Mouse (Mus musculus) heart, adult 9 months (tissue): ENCODE measurements around the gene Doc2b.
"Not testable (repeated sequence)": the region's sequence is repeated elsewhere in the genome, so short reads cannot be mapped to it uniquely, and the experiment has no call there.

Experiments
- DNase-seq, 2 experiments: peaks; one replicate each; pipeline ENCODE4 v3.0.0; 2022; ENCODE audit warnings: low spot score in 2 of 2

The Doc2b gene

GRCm38 (mm10) chr11:75736978-75737377, 58.9 kb downstream of the Doc2b start:
- DNase-seq = no peak

GRCm38 (mm10) chr11:75735462-75736252, 60.2 kb downstream of the Doc2b start:
- no peak for DNase-seq

DNA sequence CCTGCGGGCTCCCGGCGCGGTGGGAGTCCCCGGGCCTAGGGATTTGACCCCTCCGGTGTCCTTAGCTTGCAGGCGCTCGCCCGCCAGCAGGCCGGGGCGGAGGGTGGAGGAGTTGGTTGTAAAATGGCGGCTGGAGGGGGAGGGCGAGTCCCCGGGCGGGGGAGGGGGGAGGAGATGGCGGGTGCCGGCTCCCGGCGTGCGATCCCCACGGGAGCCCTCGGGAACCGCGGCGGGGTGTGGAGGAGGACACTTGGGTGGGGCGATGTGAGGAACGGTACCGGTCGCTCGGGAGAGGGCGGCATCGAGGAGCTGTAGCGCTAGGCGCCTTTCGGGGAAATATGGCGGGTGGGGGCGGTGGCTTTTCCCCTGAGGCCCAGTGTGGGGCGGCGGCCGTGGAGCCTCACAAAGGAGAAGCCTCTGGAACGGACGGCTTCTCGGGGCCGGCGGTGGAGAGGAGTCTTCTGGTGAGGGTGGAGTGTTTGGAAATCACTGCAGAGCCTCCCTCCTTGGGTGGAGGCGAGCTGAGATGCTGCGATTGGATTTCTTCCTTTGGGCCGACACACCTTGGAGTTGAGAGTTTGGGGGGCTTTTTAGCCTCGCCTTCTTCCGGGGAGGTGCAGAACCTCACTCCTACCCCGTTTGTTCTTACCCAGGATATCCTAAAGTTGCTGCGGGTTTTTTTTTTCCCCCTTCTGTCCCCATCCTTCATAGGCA, 62.5 kb downstream of the Doc2b start:
- peak; percentile 83 to 86 for DNase-seq

DNA sequence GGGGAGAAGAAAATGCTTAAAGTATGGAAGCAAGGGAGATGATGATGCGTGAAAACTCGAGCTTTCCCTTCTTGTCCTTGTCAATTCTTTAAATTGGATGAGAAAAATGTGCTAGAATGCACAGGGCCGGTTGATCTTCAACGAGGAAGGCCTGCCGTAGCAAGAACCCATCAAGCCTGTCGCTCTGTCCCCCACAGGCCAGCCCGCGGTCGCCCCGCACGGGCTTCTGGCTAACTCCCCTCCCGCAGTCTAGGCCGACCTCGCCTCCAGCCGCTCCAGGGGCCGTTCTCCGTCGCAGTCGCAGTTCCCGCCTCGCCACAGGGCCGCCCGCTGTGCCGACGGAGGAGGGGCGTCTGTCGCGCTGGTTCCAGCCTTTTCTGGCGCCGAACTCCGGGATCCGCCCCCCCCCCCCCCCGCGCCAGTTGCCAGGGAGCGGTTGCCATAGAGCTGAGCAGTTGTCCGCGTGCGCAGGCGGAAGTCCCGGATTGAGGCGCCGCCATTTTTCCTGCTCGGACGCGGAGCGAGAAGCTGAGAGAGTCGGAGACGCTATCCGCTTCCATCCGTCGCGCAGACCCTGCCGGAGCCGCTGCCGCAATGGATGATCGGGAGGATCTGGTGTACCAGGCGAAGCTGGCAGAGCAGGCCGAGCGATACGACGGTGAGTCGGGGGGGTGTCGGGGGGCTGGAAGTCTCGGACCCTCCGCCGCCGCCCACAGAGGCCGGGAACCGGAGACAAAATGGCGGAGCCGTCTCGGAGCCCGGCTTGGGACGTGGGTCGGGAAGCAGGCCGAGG, 63.2 kb downstream of the Doc2b start, which contains the start of gene Ywhae:
Gene Ywhae (plus strand): TSS at position 436 of the 793 bp plus-strand sequence.
- peak; percentile 90 to 92 for DNase-seq

- not testable (repeated sequence) for DNase-seq
Measured at GRCm38 (mm10) chr11:75727659-75728058, 68.2 kb downstream of the Doc2b start.

DNA sequence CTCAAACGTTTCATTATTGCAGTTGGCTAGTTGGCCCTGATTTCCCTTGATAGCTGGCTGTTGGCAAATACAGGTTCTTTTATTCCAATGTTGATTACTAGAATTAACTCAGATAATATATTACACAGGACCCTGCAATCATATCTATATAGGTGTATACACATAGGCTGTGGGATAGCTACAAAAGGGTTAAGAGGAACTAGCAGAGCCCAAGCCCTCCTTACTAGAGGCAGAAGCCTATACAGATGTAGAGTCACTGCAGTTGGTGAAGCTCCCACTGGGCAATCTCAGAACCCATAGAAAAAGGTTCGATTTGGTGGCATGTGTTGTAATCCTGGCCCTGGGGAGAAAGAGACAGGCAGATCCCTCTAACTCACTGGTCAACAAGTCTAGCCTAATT, 68.7 kb downstream of the Doc2b start:
- no peak for DNase-seq

DNA sequence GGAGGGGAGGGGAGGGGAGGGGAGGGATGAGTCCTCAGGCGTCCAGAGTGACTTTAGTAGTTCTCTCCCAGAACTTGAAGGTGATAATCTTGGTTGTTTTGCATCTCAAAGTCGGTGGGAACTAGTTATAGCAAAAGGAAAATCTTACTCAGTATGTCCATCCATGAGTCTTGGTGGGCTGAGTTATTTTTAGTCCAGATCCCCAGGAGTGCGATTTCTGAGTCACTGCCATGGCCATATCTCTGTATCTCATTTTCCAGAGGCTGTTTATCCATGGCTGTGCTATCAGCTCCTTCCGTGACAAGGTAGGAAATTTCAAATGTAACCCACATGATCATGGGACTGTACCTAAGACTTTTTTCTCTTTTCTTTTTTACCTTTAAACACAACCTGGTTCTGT, 73.5 kb downstream of the Doc2b start:
- no peak for DNase-seq
